Mouse (Mus musculus): ENCODE results near the gene Cabcoco1. TPM values are rescaled to one million over a fixed set of nuclear protein-coding genes. Genes with fewer than 3 reads are reported as not detected.

Cabcoco1 gene
- polyA plus RNA-seq, 1 experiment from 2014 or later, result 1.3 TPM

DNA sequence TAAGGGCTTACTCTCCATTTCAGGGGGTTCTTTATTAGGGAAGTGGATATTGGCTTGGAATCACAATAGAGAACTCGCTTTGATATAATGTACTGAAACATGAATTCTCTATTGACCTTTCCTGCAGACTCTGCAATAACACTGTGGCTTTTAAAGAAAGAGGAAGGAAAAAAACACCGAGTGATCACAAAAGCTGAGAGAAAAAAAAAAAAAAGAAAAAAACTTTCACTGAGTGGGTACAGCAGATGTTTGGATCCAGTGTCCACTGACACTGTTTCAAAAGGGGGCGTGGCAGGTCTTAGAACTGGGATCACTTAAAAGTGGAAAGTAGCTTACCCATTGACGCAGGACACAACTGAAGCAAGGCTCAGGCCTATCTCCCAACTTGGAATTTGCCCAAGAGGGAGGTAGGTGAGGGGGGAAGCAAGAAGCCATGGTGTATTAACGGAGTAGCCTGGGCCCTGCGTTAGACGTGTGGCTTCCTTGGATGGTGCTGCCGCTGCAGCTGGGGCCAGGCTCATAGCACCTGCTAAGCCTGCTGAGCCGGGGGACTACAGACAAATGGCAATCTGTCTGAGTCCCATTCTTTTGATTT, 107.6 kb downstream of the Cabcoco1 start:
- Histone ChIP-seq H3K9me3 (ENCODE audit: control insufficient read depth, low read length) (no peaks in the 10 kb centered on the region), H3K27me3 (ENCODE audit: control insufficient read depth, insufficient read depth, low read length) (no peaks in the 10 kb centered on the region), H3K27ac (ENCODE audit: low read depth, low read length) (no peak overlapping the region), H3K36me3 (ENCODE audit: control insufficient read depth, insufficient read depth, low read length) (no peaks in the 10 kb centered on the region), H3K9ac (replicated peaks; ENCODE audit: low read depth, low read length) (no peak overlapping the region), H3K4me1 (ENCODE audit: control insufficient read depth, insufficient read depth, low read length) (no peaks in the 10 kb centered on the region), H3K4me3 (ENCODE audit: low read depth, low read length) (no peak overlapping the region), H3K4me2 (ENCODE audit: low read depth, low read length) (no peak overlapping the region)
- WGBS, result 69% methylated on average over 9 of the region's 9 CpGs
- no peak for ATAC-seq (ENCODE audit: low read depth)

DNA sequence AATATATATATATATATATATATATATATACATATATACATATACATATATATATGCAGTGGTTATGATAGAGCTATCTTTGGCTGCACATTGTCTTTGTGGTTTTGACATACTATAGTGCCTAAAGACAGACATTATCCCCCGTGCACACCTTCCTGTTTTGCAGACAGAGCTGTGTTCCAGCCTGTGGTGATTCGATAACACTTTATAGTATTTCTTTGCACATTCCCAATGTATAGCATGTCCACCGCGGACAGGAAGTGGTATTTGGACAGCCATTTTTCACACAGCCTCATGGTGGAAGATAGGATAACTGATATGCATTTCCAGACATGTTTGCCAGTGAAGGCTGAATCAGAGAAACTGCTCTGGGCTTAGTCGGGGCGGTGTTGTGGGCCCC, 110.3 kb downstream of the Cabcoco1 start:
- no peak overlapping the region for H3K9ac ChIP-seq (replicated peaks; ENCODE audit: low read depth, low read length)
- no peaks in the 10 kb centered on the region for H3K36me3 ChIP-seq (ENCODE audit: control insufficient read depth, insufficient read depth, low read length)
- ATAC-seq (ENCODE audit: low read depth), result no peak
- no peaks in the 10 kb centered on the region for H3K27me3 ChIP-seq (ENCODE audit: control insufficient read depth, insufficient read depth, low read length)
- H3K4me1 ChIP-seq (ENCODE audit: control insufficient read depth, insufficient read depth, low read length), result no peaks in the 10 kb centered on the region
- H3K9me3 ChIP-seq (ENCODE audit: control insufficient read depth, low read length), result no peaks in the 10 kb centered on the region
- 93% methylated on average over 6 of the region's 6 CpGs for WGBS
- no peak overlapping the region for H3K27ac ChIP-seq (ENCODE audit: low read depth, low read length)
- no peak overlapping the region for H3K4me3 ChIP-seq (ENCODE audit: low read depth, low read length)
- no peak overlapping the region for H3K4me2 ChIP-seq (ENCODE audit: low read depth, low read length)

DNA sequence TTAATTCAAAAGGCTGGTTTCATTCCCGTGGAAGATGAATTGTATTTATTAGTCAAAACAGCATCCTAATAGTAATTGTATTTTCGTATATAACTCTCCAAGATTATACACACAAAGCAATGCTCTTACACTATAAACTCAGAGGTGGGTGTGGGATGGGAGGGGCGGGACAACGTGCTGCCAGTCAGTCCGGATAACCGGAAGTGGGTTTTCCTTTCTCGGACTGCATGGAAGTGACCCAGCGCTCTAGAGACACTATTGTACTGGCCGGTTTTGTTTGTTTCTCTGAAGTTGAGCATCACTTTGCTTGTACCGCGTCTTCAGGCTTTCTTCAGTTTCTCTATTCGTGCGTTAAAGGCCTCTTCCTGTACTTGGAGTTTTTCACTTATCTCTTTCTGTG, 110.8 kb downstream of the Cabcoco1 start:
- 93% methylated on average over 13 of the region's 13 CpGs for WGBS
- Histone ChIP-seq H3K9me3 (ENCODE audit: control insufficient read depth, low read length) (no peaks in the 10 kb centered on the region), H3K27ac (ENCODE audit: low read depth, low read length) (no peak overlapping the region), H3K36me3 (ENCODE audit: control insufficient read depth, insufficient read depth, low read length) (no peaks in the 10 kb centered on the region), H3K4me2 (ENCODE audit: low read depth, low read length) (no peak overlapping the region), H3K4me3 (ENCODE audit: low read depth, low read length) (no peak overlapping the region), H3K4me1 (ENCODE audit: control insufficient read depth, insufficient read depth, low read length) (no peaks in the 10 kb centered on the region), H3K9ac (replicated peaks; ENCODE audit: low read depth, low read length) (no peak overlapping the region), H3K27me3 (ENCODE audit: control insufficient read depth, insufficient read depth, low read length) (no peaks in the 10 kb centered on the region)
- ATAC-seq (ENCODE audit: low read depth), result no peak

DNA sequence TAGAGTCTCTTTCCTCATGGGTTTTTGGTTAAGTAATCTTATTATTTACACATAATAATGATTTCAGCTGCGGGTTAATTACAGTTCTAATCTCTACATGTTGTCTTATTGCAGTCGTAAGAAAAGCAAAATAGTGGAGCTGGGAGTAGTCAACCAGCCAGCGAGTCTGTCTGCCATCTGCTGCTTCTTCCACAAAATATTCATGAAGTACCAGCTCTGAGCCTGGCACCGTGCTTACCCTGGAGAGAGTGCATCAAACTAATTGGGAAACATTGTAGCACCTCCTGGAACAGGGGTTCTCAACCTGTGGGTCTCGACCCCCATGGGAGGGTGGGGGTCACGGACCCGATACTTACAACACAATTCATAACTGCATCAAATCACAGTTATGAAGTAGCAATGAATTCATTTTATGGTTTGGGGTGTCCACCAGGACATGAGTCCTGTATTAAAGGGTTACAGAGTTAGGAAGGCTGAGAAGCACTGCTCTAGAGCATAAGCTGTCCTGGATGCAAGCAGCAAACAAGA, 121.2 kb downstream of the Cabcoco1 start:
- Histone ChIP-seq H3K36me3 (ENCODE audit: control insufficient read depth, insufficient read depth, low read length) (no peaks in the 10 kb centered on the region), H3K27me3 (ENCODE audit: control insufficient read depth, insufficient read depth, low read length) (no peaks in the 10 kb centered on the region), H3K9ac (replicated peaks; ENCODE audit: low read depth, low read length) (no peak overlapping the region), H3K4me1 (ENCODE audit: control insufficient read depth, insufficient read depth, low read length) (no peaks in the 10 kb centered on the region), H3K27ac (ENCODE audit: low read depth, low read length) (no peak overlapping the region), H3K9me3 (ENCODE audit: control insufficient read depth, low read length) (no peaks in the 10 kb centered on the region), H3K4me3 (ENCODE audit: low read depth, low read length) (no peak overlapping the region), H3K4me2 (ENCODE audit: low read depth, low read length) (no peak overlapping the region)
- no peak for ATAC-seq (ENCODE audit: low read depth)
- 71% methylated on average over 7 of the region's 7 CpGs for WGBS

DNA sequence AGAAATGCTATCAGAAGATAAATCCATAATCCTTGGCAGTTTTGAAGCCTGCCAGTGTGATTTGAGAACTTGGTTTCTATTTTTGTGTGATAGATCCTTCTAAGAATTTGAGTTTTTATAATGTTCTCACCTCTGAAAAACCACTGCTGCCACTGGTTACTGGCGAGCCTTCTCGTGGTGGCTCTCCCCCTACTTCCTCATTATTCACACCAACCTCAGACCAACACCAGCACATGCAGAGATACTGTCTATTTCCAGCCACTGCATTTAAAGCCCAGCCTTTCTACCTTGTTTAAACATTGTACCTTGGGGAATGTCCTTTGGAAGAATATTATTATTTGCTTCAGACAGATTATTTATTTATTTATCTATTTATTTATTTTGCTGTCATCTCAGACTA, 121.8 kb downstream of the Cabcoco1 start:
- Histone ChIP-seq H3K4me3 (ENCODE audit: low read depth, low read length) (no peak overlapping the region), H3K27ac (ENCODE audit: low read depth, low read length) (no peak overlapping the region), H3K9me3 (ENCODE audit: control insufficient read depth, low read length) (no peaks in the 10 kb centered on the region), H3K27me3 (ENCODE audit: control insufficient read depth, insufficient read depth, low read length) (no peaks in the 10 kb centered on the region), H3K9ac (replicated peaks; ENCODE audit: low read depth, low read length) (no peak overlapping the region), H3K4me2 (ENCODE audit: low read depth, low read length) (no peak overlapping the region), H3K36me3 (ENCODE audit: control insufficient read depth, insufficient read depth, low read length) (no peaks in the 10 kb centered on the region), H3K4me1 (ENCODE audit: control insufficient read depth, insufficient read depth, low read length) (no peaks in the 10 kb centered on the region)
- ATAC-seq (ENCODE audit: low read depth), result no peak
- WGBS, result 63% methylated on average over 2 of the region's 2 CpGs

DNA sequence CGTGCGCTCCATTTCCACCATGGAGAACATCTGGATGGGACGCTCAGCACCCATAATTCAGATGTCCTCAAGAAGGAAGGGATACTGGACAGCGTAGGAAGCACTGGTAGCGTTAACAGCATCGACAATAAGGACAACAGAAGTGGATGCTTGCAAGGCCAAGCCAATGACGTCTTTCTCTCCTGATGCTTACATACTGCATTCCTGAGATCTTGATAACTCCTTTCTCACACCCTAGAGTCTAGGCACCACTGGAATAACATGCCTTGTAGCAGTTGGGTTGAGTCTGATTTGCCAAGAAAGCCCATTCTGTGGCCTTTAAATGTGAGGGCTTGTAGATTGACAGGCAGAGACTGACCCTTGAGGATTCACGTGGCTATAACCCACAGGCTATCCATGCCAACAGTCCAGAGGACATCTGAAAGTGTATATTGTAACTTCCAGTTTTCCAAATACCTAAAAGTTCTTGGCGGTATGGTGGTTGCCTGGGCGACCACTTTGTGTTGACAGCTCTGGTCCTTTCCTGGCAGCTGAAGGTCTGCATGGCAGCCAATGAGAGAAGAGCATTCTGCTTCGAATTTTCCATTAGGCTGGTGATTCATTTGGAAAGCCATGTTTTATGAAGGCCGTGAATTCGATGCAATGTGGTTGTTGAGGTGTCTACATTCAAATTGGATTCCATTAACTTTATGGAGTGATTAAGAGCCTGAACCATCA, 124.5 kb downstream of the Cabcoco1 start:
- H3K4me2 ChIP-seq (ENCODE audit: low read depth, low read length), result no peak overlapping the region
- no peaks in the 10 kb centered on the region for H3K4me1 ChIP-seq (ENCODE audit: control insufficient read depth, insufficient read depth, low read length)
- ATAC-seq (ENCODE audit: low read depth), result no peak
- 91% methylated on average over 13 of the region's 13 CpGs for WGBS
- no peak overlapping the region for H3K4me3 ChIP-seq (ENCODE audit: low read depth, low read length)
- H3K9ac ChIP-seq (replicated peaks; ENCODE audit: low read depth, low read length), result no peak overlapping the region
- H3K27ac ChIP-seq (ENCODE audit: low read depth, low read length), result no peak overlapping the region
- H3K36me3 ChIP-seq (ENCODE audit: control insufficient read depth, insufficient read depth, low read length), result no peaks in the 10 kb centered on the region
- no peaks in the 10 kb centered on the region for H3K27me3 ChIP-seq (ENCODE audit: control insufficient read depth, insufficient read depth, low read length)
- H3K9me3 ChIP-seq (ENCODE audit: control insufficient read depth, low read length), result no peaks in the 10 kb centered on the region

DNA sequence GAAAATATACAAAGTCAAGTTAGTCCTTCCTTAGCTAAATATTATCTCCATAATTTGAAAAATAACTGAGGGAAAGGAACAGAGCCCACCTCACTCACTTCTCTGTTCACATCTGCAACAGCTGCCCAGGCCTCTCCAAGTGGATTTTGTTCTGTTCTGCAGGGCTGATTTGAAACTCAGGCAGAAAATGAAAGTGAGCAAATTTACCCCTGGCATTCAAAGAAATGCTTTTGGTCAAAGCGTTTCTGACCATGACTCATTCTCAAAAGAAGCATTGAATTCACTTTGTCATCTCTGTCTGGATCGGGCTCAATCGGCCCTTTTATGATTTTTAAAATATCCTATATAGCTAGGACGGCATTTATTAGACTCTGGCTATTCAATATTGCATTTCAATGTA, 135.8 kb downstream of the Cabcoco1 start:
- Histone ChIP-seq H3K27ac (ENCODE audit: low read depth, low read length) (no peak overlapping the region), H3K4me3 (ENCODE audit: low read depth, low read length) (no peak overlapping the region), H3K4me2 (ENCODE audit: low read depth, low read length) (no peak overlapping the region), H3K9me3 (ENCODE audit: control insufficient read depth, low read length) (no peaks in the 10 kb centered on the region), H3K4me1 (ENCODE audit: control insufficient read depth, insufficient read depth, low read length) (no peaks in the 10 kb centered on the region), H3K36me3 (ENCODE audit: control insufficient read depth, insufficient read depth, low read length) (no peaks in the 10 kb centered on the region), H3K9ac (replicated peaks; ENCODE audit: low read depth, low read length) (no peak overlapping the region), H3K27me3 (ENCODE audit: control insufficient read depth, insufficient read depth, low read length) (no peaks in the 10 kb centered on the region)
- no peak for ATAC-seq (ENCODE audit: low read depth)
- 76% methylated on average over 4 of the region's 4 CpGs for WGBS

DNA sequence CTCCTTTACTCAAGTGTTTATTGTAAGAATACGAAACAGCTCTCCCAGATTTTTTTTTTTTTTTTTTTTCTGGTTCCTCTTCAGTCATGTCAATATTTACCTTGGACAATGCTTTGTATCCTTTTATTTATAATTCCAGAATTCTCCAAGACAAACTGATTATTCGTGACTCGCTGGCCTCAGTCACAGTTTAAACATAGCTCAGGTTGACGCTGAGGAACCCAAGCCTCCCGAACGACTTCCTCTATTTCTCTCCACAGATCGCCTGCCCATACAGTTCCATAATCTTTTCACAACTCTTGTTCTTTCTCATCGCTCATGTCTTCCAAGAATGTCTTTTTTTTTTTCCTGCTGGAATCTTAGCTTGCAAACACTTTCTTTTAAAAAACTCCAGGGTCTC, 144.9 kb downstream of the Cabcoco1 start:
- Histone ChIP-seq H3K27ac (ENCODE audit: low read depth, low read length) (no peak overlapping the region), H3K9ac (replicated peaks; ENCODE audit: low read depth, low read length) (no peak overlapping the region), H3K9me3 (ENCODE audit: control insufficient read depth, low read length) (no peaks in the 10 kb centered on the region), H3K4me2 (ENCODE audit: low read depth, low read length) (no peak overlapping the region), H3K4me3 (ENCODE audit: low read depth, low read length) (no peak overlapping the region), H3K27me3 (ENCODE audit: control insufficient read depth, insufficient read depth, low read length) (no peaks in the 10 kb centered on the region), H3K4me1 (ENCODE audit: control insufficient read depth, insufficient read depth, low read length) (0 out of 2 replicates have a peak, but pooled peaks cover 3% of the 10 kb centered on the region), H3K36me3 (ENCODE audit: control insufficient read depth, insufficient read depth, low read length) (no peaks in the 10 kb centered on the region)
- 88% methylated on average over 8 of the region's 8 CpGs for WGBS
- no peak for ATAC-seq (ENCODE audit: low read depth)

DNA sequence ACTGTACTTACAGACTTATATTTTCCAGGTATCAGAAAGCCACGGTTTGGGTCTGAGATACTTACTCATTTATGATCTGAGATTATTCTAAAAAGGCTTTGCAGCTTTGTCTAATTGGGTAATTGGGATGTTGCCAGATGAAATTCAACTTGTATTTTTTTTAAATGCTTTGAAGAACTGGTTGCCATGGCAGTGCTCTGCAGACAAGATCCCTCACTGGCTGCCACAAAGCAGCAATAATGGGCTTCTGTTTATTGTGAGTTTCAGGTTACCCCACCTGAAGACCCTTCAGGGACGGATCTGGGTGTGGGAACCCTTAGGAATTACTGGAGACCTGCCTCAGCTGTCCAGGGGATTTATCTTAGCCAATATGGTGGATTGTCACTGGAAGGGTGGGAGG, 145.6 kb downstream of the Cabcoco1 start:
- H3K4me1 ChIP-seq (ENCODE audit: control insufficient read depth, insufficient read depth, low read length), result 0 out of 2 replicates have a peak, but pooled peaks cover 3% of the 10 kb centered on the region
- no peak overlapping the region for H3K4me3 ChIP-seq (ENCODE audit: low read depth, low read length)
- H3K9me3 ChIP-seq (ENCODE audit: control insufficient read depth, low read length), result no peaks in the 10 kb centered on the region
- ATAC-seq (ENCODE audit: low read depth), result no peak
- WGBS, result 69% methylated on average over 2 of the region's 2 CpGs
- no peaks in the 10 kb centered on the region for H3K36me3 ChIP-seq (ENCODE audit: control insufficient read depth, insufficient read depth, low read length)
- no peaks in the 10 kb centered on the region for H3K27me3 ChIP-seq (ENCODE audit: control insufficient read depth, insufficient read depth, low read length)
- no peak overlapping the region for H3K27ac ChIP-seq (ENCODE audit: low read depth, low read length)
- H3K9ac ChIP-seq (replicated peaks; ENCODE audit: low read depth, low read length), result no peak overlapping the region
- H3K4me2 ChIP-seq (ENCODE audit: low read depth, low read length), result no peak overlapping the region
